Mouse (Mus musculus) left cerebral cortex, postnatal 10 days (tissue): Measurements from ENCODE around the gene Olfr117. TPM values are rescaled to one million over a fixed set of nuclear protein-coding genes. Genes with fewer than 3 reads are reported as not detected.
"Not testable (repeated sequence)": the region's sequence is repeated elsewhere in the genome, so short reads cannot be mapped to it uniquely, and the experiment has no call there.

Experiments
- DNase-seq, 2 experiments: peaks; one replicate each; pipeline ENCODE4 v3.0.0; 2021 to 2022; ENCODE audit warnings: low spot score in 2 of 2, mixed read lengths in 1 of 2; ENCODE audit errors: extremely low spot score in 1 of 2
- intact Hi-C: fragments of 180-260 bp; cut with DNase I; formaldehyde crosslinking; loops from one replicate; pipeline ENCODE4 v1.15.1; 2025
- total RNA-seq, 2 experiments: library from RNA; stranded (reverse); gene quantifications; 2 replicates each; pipeline ENCODE4 v1.2.3; 2021

Gene Olfr117
- not detected for total RNA-seq

GRCm38 (mm10) chr17:37663682-37664081, at the start of gene Olfr117:
Olfr117 (minus strand) TSS chr17:37663782.
- intact Hi-C loops: no loop called here
- DNase-seq: no peak

- DNase-seq, intact Hi-C loops: not testable (repeated sequence)
These were observed 32.7 kb upstream of the Olfr117 start, which contains the start of gene Olfr119 for GRCm38 (mm10) chr17:37696264-37696663. Olfr119 (plus strand) TSS chr17:37696564.

GRCm38 (mm10) chr17:37666688-37667087, 3.1 kb upstream of the Olfr117 start, which contains the start of gene Olfr118:
Olfr118 (plus strand) TSS chr17:37666988.
- DNase-seq: no peak
- intact Hi-C loops: no loop called here

GRCm38 (mm10) chr17:37627009-37627408, 36.6 kb downstream of the Olfr117 start, which contains the start of the genes Olfr115 and Olfr116:
Olfr115 (minus strand) TSS chr17:37627109.
Olfr116 (minus strand) TSS chr17:37627199.
- intact Hi-C loops: no loop called here
- DNase-seq: no peak

Other genes with a start within 250 kb of the Olfr117 start
- not detected for gene Olfr108, start 218.3 kb downstream of the Olfr117 start, total RNA-seq
- gene Olfr109, start 204.9 kb downstream of the Olfr117 start, total RNA-seq: not detected
- not detected for gene H2-M2, start 180.2 kb downstream of the Olfr117 start, total RNA-seq
- gene Olfr110, start 171.3 kb downstream of the Olfr117 start, total RNA-seq: not detected
- gene Olfr111, start 155.8 kb downstream of the Olfr117 start, total RNA-seq: not detected
- not detected for gene Olfr112, start 94.3 kb downstream of the Olfr117 start, total RNA-seq
- not detected for gene Olfr113, start 86.1 kb downstream of the Olfr117 start, total RNA-seq
- gene Olfr114, start 71.0 kb downstream of the Olfr117 start, total RNA-seq: not detected
- gene Olfr115, start 36.7 kb downstream of the Olfr117 start, total RNA-seq: not detected
- not detected for gene Olfr116, start 36.6 kb downstream of the Olfr117 start, total RNA-seq
- gene Olfr118, start 3.2 kb upstream of the Olfr117 start, total RNA-seq: not detected
- not detected for gene Olfr119, start 32.8 kb upstream of the Olfr117 start, total RNA-seq
- gene Olfr120, start 58.0 kb upstream of the Olfr117 start, total RNA-seq: not detected
- gene Olfr121, start 85.1 kb upstream of the Olfr117 start, total RNA-seq: not detected
- gene Olfr122, start 104.8 kb upstream of the Olfr117 start, total RNA-seq: not detected
- not detected for gene Olfr123, start 129.7 kb upstream of the Olfr117 start, total RNA-seq
- not detected for gene Olfr124, start 136.1 kb upstream of the Olfr117 start, total RNA-seq
- gene Olfr125, start 169.2 kb upstream of the Olfr117 start, total RNA-seq: not detected
- gene Olfr126, start 183.7 kb upstream of the Olfr117 start, total RNA-seq: not detected
- gene Olfr127, start 236.7 kb upstream of the Olfr117 start, total RNA-seq: not detected